Mouse (Mus musculus): ENCODE results near the gene Smpdl3b. TPM values are rescaled to one million over a fixed set of nuclear protein-coding genes. Genes with fewer than 3 reads are reported as not detected.
"Not testable (repeated sequence)": the region's sequence is repeated elsewhere in the genome, so short reads cannot be mapped to it uniquely, and the experiment has no call there.

Smpdl3b gene
- polyA plus RNA-seq, 1 experiment from 2014 or later, result 5.2 TPM

DNA sequence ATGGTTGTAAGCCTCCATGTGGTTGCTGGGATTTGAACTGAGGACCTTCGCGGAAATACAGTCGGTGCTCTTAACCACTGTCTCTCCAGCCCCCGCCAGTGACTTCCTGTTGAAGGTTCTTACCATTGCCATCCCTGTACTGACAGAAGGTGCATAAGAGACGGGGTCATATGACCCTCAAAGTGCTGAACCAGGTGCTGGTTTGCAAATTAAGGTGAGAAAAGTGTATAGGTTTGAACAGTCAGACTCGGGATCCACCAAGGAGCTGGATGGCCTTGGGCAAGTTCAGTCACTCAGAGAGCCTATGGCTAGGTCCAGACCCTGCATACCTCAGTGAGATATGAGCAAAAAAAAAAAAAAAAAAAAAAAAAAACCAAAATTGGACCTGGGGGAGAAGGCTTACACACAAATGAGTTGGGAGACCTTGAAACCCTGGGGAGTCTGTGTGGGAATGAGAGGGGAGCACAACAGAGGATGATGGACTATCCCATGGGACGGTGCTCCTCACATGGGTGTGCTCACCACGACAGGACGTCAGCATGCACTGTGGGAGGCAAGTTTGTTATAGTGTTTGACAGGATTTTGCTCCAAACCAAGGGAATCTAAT lies 10.0 kb downstream of the Smpdl3b start:
- no peak for DNase-seq (ENCODE audit: low spot score)
- no peaks in the 10 kb centered on the region for H3K36me3 ChIP-seq (ENCODE audit: control insufficient read depth, insufficient read depth, low read length)
- WGBS, result 83% methylated on average over 9 of the region's 9 CpGs
- no peak overlapping the region for H3K4me2 ChIP-seq (replicated peaks; ENCODE audit: low read depth)
- no peak for ATAC-seq (ENCODE audit: low FRiP score, low TSS enrichment)
- H3K27me3 ChIP-seq (ENCODE audit: control insufficient read depth, insufficient read depth, low read length), result no peaks in the 10 kb centered on the region
- no peaks in the 10 kb centered on the region for H3K9me3 ChIP-seq (ENCODE audit: control insufficient read depth, low read length)
- H3K4me3 ChIP-seq (ENCODE audit: low read depth, low read length), result no peak overlapping the region
- H3K9ac ChIP-seq (ENCODE audit: low read length), result no peak overlapping the region
- peak overlapping the region; percentile 78 for H3K27ac ChIP-seq (replicated peaks)
- H3K4me1 ChIP-seq (replicated peaks; ENCODE audit: control insufficient read depth, insufficient read depth), result no peaks in the 10 kb centered on the region
- TF ChIP-seq CTCF (IDR thresholded peaks at IDR 0.05; ENCODE audit: low read depth), result no peak
- no peak for TF ChIP-seq EP300 (optimal IDR thresholded peaks at IDR 0.05)

DNA sequence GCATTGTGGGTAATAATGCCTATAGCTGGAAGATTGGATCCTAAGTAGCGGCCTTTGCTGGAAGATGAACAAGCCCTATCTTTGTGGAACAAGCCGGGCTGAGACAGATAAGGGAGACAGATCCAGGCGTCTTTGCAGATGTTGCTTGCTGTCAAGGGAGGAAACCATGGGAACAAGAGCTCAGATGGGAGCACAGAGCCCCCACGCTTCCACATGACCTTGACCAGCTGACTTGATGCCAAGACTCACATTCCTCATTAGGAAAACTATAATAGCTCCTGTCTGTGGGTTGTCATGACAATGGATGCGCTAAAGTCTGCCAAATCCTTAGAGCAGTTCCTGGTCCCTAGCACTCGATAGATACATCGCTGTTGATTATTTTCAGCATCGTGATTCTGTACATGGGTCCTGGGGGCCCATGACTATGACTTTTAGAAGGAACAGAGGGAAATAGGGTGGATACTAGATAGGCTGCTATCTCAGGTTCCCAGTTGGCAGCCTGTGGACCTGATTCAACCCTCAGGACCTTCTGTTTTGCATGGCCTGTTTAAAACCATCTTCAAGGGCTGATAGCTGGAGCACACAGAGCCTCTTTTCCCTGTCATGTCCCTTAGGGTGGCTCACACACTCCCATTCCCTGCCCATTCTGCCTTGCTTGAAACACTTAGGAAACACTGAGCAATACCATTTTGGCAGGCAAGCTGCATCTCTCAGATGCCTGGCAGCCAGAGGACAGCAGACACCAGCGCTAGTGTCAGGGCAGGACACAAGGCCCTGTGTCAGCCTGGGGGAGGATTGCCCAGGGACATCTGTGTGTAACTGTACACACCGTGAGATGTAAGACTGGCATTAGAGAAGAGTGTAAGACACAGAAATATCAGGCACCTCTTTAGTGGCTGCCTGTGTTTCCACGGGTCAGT lies 12.8 kb downstream of the Smpdl3b start:
- Histone ChIP-seq H3K4me1 (replicated peaks; ENCODE audit: control insufficient read depth, insufficient read depth) (no peaks in the 10 kb centered on the region), H3K4me3 (ENCODE audit: low read depth, low read length) (no peak overlapping the region), H3K27ac (replicated peaks) (no peak overlapping the region), H3K27me3 (ENCODE audit: control insufficient read depth, insufficient read depth, low read length) (no peaks in the 10 kb centered on the region), H3K4me2 (replicated peaks; ENCODE audit: low read depth) (no peak overlapping the region), H3K9me3 (ENCODE audit: control insufficient read depth, low read length) (no peaks in the 10 kb centered on the region), H3K9ac (ENCODE audit: low read length) (no peak overlapping the region), H3K36me3 (ENCODE audit: control insufficient read depth, insufficient read depth, low read length) (no peaks in the 10 kb centered on the region)
- ATAC-seq (ENCODE audit: low FRiP score, low TSS enrichment), result no peak
- no peak for DNase-seq (ENCODE audit: low spot score)
- TF ChIP-seq CTCF (IDR thresholded peaks at IDR 0.05; ENCODE audit: low read depth) (no peak), EP300 (optimal IDR thresholded peaks at IDR 0.05) (no peak)
- 72% methylated on average over 11 of the region's 11 CpGs for WGBS

DNA sequence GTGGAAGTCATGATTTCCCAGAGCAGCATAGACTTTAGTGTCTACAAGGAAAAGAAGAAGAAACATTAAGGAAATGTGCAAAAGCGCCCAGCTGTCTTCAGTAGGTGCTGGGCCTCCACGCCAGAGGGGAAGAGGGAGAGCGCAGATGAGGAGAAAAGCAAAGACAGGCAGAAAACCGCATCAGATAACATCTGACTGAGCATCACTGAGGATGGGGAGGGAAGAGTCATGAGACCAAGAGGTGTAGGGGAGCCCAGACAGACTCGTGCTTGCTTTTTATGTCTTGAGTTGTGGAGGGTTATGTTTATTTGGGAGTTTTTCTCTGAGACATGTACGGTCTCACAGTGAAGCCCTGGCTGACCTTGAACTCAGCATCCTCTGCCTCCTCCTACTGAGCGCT lies 15.6 kb downstream of the Smpdl3b start:
- TF ChIP-seq CTCF (IDR thresholded peaks at IDR 0.05; ENCODE audit: low read depth) (no peak), EP300 (optimal IDR thresholded peaks at IDR 0.05) (no peak)
- ATAC-seq (ENCODE audit: low FRiP score, low TSS enrichment) (no peak), DNase-seq (ENCODE audit: low spot score) (no peak)
- no peaks in the 10 kb centered on the region for H3K4me1 ChIP-seq (replicated peaks; ENCODE audit: control insufficient read depth, insufficient read depth)
- no peak overlapping the region for H3K27ac ChIP-seq (replicated peaks)
- H3K9me3 ChIP-seq (ENCODE audit: control insufficient read depth, low read length), result no peaks in the 10 kb centered on the region
- WGBS, result 88% methylated on average over 7 of the region's 7 CpGs
- no peak overlapping the region for H3K4me3 ChIP-seq (ENCODE audit: low read depth, low read length)
- H3K27me3 ChIP-seq (ENCODE audit: control insufficient read depth, insufficient read depth, low read length), result no peaks in the 10 kb centered on the region
- no peak overlapping the region for H3K4me2 ChIP-seq (replicated peaks; ENCODE audit: low read depth)
- no peaks in the 10 kb centered on the region for H3K36me3 ChIP-seq (ENCODE audit: control insufficient read depth, insufficient read depth, low read length)
- no peak overlapping the region for H3K9ac ChIP-seq (ENCODE audit: low read length)

DNA sequence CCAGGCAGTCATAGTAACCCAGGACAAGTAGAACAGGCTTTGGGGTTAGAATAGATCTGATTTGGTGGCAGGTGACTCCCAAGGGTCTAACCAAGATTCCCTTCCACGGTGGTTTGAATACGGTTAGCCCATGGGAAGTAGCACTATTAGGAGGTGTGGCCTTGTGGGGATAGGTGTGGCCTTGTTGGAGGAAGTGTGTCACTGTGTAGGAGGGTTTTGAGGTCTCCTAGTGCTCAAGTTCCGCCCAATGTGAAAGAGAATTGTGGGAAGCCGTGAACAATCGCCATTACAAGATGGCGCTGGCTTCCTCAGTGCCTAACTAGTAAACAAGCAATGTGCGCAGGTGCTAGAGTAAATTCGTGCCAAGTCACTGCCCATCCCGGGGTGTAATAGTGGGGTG lies 19.9 kb downstream of the Smpdl3b start:
- 90% methylated on average over 9 of the region's 9 CpGs for WGBS
- not testable (repeated sequence) for H3K4me2 ChIP-seq (replicated peaks; ENCODE audit: low read depth); H3K4me1 ChIP-seq (replicated peaks; ENCODE audit: control insufficient read depth, insufficient read depth); H3K27me3 ChIP-seq (ENCODE audit: control insufficient read depth, insufficient read depth, low read length); H3K9ac ChIP-seq (ENCODE audit: low read length); H3K36me3 ChIP-seq (ENCODE audit: control insufficient read depth, insufficient read depth, low read length); H3K4me3 ChIP-seq (ENCODE audit: low read depth, low read length); H3K9me3 ChIP-seq (ENCODE audit: control insufficient read depth, low read length); ATAC-seq (ENCODE audit: low FRiP score, low TSS enrichment); DNase-seq (ENCODE audit: low spot score); H3K27ac ChIP-seq (replicated peaks)

DNA sequence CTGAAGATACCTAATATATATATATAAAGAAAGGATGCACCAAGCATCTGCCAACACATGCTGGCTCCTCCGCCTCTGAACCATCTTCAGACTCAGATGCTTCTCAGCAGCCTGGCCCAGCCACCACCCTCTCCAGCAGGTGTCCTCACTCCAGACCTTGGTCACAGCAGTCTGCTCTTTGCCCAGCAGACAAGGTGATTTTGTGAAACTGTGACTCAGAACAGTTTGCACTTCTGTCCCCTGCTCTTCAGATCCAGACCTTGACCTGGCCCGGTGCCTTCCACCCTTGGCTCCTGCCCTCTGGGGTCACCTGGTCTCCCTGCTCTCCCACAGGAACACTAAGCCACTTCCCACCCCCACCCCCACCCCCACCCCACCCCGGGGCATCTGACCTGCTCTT lies 21.2 kb downstream of the Smpdl3b start:
- no peaks in the 10 kb centered on the region for H3K27me3 ChIP-seq (ENCODE audit: control insufficient read depth, insufficient read depth, low read length)
- H3K27ac ChIP-seq (replicated peaks), result no peak overlapping the region
- H3K9ac ChIP-seq (ENCODE audit: low read length), result no peak overlapping the region
- no peaks in the 10 kb centered on the region for H3K4me1 ChIP-seq (replicated peaks; ENCODE audit: control insufficient read depth, insufficient read depth)
- no peak overlapping the region for H3K4me3 ChIP-seq (ENCODE audit: low read depth, low read length)
- ATAC-seq (ENCODE audit: low FRiP score, low TSS enrichment) (no peak; the same call in 1 of the 2 replicates), DNase-seq (ENCODE audit: low spot score) (no peak)
- 39% methylated on average over 3 of the region's 3 CpGs for WGBS
- no peak for TF ChIP-seq EP300 (optimal IDR thresholded peaks at IDR 0.05)
- peak; percentile 40 for TF ChIP-seq CTCF (IDR thresholded peaks at IDR 0.05; ENCODE audit: low read depth)
- no peaks in the 10 kb centered on the region for H3K9me3 ChIP-seq (ENCODE audit: control insufficient read depth, low read length)
- no peak overlapping the region for H3K4me2 ChIP-seq (replicated peaks; ENCODE audit: low read depth)
- no peaks in the 10 kb centered on the region for H3K36me3 ChIP-seq (ENCODE audit: control insufficient read depth, insufficient read depth, low read length)

DNA sequence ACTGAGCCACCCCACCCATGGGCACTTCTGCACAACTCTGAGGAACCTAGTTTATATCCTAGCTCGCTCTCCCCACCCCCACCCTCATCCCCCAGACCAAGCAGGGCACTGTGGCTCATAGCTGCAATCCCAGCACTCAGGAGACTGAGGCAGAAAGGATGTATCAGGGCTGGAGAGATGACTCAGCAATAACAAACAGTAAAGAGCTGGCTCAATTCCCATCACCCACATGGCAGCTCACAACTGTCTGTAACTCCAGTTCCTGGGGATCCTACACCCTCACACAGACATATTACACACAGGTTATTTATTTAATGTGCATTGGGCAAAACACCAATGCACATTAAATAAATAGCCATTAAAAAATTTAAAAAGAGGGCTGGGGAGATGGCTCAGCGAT lies 21.7 kb downstream of the Smpdl3b start:
- H3K4me1 ChIP-seq (replicated peaks; ENCODE audit: control insufficient read depth, insufficient read depth), result no peaks in the 10 kb centered on the region
- H3K4me2 ChIP-seq (replicated peaks; ENCODE audit: low read depth), result no peak overlapping the region
- 84% methylated on average over 2 of the region's 2 CpGs for whole genome bisulfite sequencing
- ATAC-seq (ENCODE audit: low FRiP score, low TSS enrichment) (no peak), DNase-seq (ENCODE audit: low spot score) (no peak)
- no peaks in the 10 kb centered on the region for H3K36me3 ChIP-seq (ENCODE audit: control insufficient read depth, insufficient read depth, low read length)
- TF ChIP-seq CTCF (IDR thresholded peaks at IDR 0.05; ENCODE audit: low read depth) (no peak), EP300 (optimal IDR thresholded peaks at IDR 0.05) (no peak)
- no peak overlapping the region for H3K4me3 ChIP-seq (ENCODE audit: low read depth, low read length)
- H3K9me3 ChIP-seq (ENCODE audit: control insufficient read depth, low read length), result no peaks in the 10 kb centered on the region
- no peak overlapping the region for H3K9ac ChIP-seq (ENCODE audit: low read length)
- H3K27me3 ChIP-seq (ENCODE audit: control insufficient read depth, insufficient read depth, low read length), result no peaks in the 10 kb centered on the region
- no peak overlapping the region for H3K27ac ChIP-seq (replicated peaks)
